Mouse (Mus musculus) left cerebral cortex, adult 2 months (tissue): ENCODE measurements around the gene Zfp207. TPM values are rescaled to one million over a fixed set of nuclear protein-coding genes. Genes with fewer than 3 reads are reported as not detected.
"Not testable (repeated sequence)": the region's sequence is repeated elsewhere in the genome, so short reads cannot be mapped to it uniquely, and the experiment has no call there.

Experiments
- DNase-seq, 2 experiments: peaks; one replicate each; pipeline ENCODE4 v3.0.0; 2021 to 2022; ENCODE audit warnings: low spot score in 2 of 2, mixed read lengths in 1 of 2; ENCODE audit errors: extremely low spot score in 1 of 2
- H3K27ac ChIP-seq: fragments of 200-600 bp; 2 replicates; pipeline ENCODE4 v1.8.1; 2022
- H3K4me3 ChIP-seq: fragments of 200-600 bp; 2 replicates; pipeline ENCODE4 v1.8.1; 2022
- CTCF ChIP-seq: fragments of 200-600 bp; IDR thresholded peaks from 2 replicates; pipeline ENCODE4 v1.8.1; 2022; ENCODE audit warnings: antibody characterized with exemption, mild to moderate bottlenecking, moderate library complexity
- intact Hi-C: fragments of 180-260 bp; cut with DNase I; formaldehyde crosslinking; loops from one replicate; pipeline ENCODE4 v1.15.1; 2025
- long read RNA-seq, 2 experiments: library from polyadenylated mRNA; stranded (forward); transcript quantifications; one replicate each; pipeline ENCODE4 v2.0.0; 2021; ENCODE audit warnings: borderline mapping rate in 2 of 2
- total RNA-seq, 2 experiments: library from RNA; stranded (reverse); gene quantifications; 2 replicates each; pipeline ENCODE4 v1.2.3; 2021

The Zfp207 gene
- 100 to 1,000 TPM; 132 to 135 TPM for total RNA-seq
- long read RNA-seq, experiment 1, transcript Zfp207-201 (11 exons, 2,245 nt) = minor isoform, 6 of 69 reads
- long read RNA-seq, experiment 1, transcript Zfp207-206 (11 exons, 2,311 nt) = minor isoform, 5 of 69 reads
- long read RNA-seq, experiment 1, transcript Zfp207-202 (12 exons, 1,562 nt) = major isoform, 27 of 69 reads
- long read RNA-seq, experiment 1, partial matches to known transcripts = 7 of 69 reads
- long read RNA-seq, experiment 1, other reads (novel, unspliced or antisense) = 24 of 69 reads
- long read RNA-seq, experiment 2, transcript Zfp207-201 (11 exons, 2,245 nt) = minor isoform, 5 of 54 reads
- long read RNA-seq, experiment 2, transcript Zfp207-202 (12 exons, 1,562 nt) = major isoform, 22 of 54 reads
- long read RNA-seq, experiment 2, partial matches to known transcripts = 3 of 54 reads
- long read RNA-seq, experiment 2, other reads (novel, unspliced or antisense) = 23 of 54 reads

GRCm38 (mm10) chr11:80383019-80383625, at the start of gene Zfp207:
Gene Zfp207, plus strand, starts transcription at chr11:80383279.
- TF ChIP-seq CTCF = no peak
- intact Hi-C loops = no loop called here
- peak within 1 kb of the TSS; percentile 98 for H3K27ac ChIP-seq
- H3K4me3 ChIP-seq = peak within 1 kb of the TSS; percentile 70
- peak; percentile 97 to 98 for DNase-seq

- no peak overlapping the region for H3K27ac ChIP-seq
- no peak for TF ChIP-seq CTCF
- intact Hi-C loops = no loop called here
- H3K4me3 ChIP-seq = no peak overlapping the region
- DNase-seq = no peak
Observed at GRCm38 (mm10) chr11:80335609-80336350, 47.3 kb upstream of the Zfp207 start.

- no peak overlapping the region for H3K4me3 ChIP-seq
- intact Hi-C loops = no loop called here
- no peak overlapping the region for H3K27ac ChIP-seq
- TF ChIP-seq CTCF = no peak
- DNase-seq = no peak
Observed at GRCm38 (mm10) chr11:80336351-80336730, 46.7 kb upstream of the Zfp207 start.

- Histone ChIP-seq H3K27ac (no peak overlapping the region), H3K4me3 (no peak overlapping the region)
- DNase-seq = no peak
- intact Hi-C loops = no loop called here
- TF ChIP-seq CTCF = no peak
Observed at GRCm38 (mm10) chr11:80342482-80342881, 40.6 kb upstream of the Zfp207 start.

DNA sequence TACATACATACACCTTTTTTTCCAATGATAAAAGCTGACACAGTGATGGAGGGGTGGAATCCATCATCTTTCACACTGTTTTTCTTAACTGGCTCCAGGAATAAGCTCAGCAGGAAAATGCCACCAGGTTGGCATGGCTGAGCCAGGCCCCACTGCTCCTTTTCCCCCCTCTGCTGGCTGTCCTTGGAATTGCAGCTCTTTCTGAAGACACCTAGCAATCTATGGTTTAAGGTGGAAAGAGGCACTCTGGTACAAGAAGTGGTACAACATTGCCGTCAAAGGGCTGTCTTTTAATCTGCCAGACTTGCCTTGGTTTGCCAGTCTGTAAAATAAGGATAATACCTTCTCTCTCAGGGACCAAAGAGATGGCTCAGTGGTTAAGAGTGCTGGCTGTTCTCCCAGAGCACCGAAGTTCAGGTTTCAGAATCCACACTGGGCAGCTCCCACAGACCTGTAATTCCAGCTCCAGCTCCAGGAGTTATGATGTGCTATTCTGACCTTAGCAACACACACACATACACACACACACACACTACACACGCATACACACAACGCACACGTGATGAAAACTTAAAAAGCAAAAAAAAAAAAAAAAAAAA, 31.1 kb upstream of the Zfp207 start:
- intact Hi-C loops = loop anchor here (1.0 to 5.0 kb wide), 2 partner anchors 50 to 65 kb away; partner anchors contain the start of gene Rhbdl3
- Histone ChIP-seq H3K4me3 (no peak overlapping the region), H3K27ac (no peak overlapping the region)
- peak; percentile 97 for TF ChIP-seq CTCF
- DNase-seq = peak; percentile 82 to 89

DNA sequence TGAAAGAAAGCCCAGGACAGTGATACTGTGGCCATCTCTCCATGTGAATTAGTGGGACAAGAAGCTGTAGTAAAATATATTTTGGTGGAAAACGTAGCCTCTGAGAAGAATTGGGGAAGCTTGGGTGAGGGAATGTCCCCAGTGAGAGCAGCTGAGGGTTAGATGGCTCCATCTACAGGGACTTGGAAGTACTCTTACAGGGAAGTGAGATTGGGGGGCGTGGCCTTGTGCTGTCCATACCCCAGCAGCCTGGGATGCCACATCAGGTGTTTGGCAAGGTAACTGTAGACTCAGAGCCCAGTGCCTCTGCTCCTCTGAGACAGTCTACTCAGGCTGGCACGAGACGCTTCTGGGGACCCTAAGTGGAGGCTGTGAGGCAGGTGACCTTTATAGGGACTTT, 28.2 kb upstream of the Zfp207 start:
- peak; percentile 35 for TF ChIP-seq CTCF
- intact Hi-C loops = loop anchor here (5.0 kb wide), 1 partner anchor 53 kb away; the partner anchor contains the start of gene Rhbdl3

GRCm38 (mm10) chr11:80368949-80369348, 14.1 kb upstream of the Zfp207 start:
- no peak for DNase-seq
- intact Hi-C loops = no loop called here
- TF ChIP-seq CTCF = peak; percentile 16
- no peak overlapping the region for H3K4me3 ChIP-seq
- H3K27ac ChIP-seq = no peak overlapping the region

More for the DNA sequence above, 28.2 kb upstream of the Zfp207 start:
- no peak overlapping the region for H3K27ac ChIP-seq
- H3K4me3 ChIP-seq = no peak overlapping the region
- no peak for DNase-seq

GRCm38 (mm10) chr11:80376651-80377050, 6.4 kb upstream of the Zfp207 start:
- intact Hi-C loops = no loop called here
- DNase-seq = no peak
- Histone ChIP-seq H3K27ac (no peak overlapping the region), H3K4me3 (no peak overlapping the region)
- TF ChIP-seq CTCF = no peak; the same call in 1 of the 2 replicates

DNA sequence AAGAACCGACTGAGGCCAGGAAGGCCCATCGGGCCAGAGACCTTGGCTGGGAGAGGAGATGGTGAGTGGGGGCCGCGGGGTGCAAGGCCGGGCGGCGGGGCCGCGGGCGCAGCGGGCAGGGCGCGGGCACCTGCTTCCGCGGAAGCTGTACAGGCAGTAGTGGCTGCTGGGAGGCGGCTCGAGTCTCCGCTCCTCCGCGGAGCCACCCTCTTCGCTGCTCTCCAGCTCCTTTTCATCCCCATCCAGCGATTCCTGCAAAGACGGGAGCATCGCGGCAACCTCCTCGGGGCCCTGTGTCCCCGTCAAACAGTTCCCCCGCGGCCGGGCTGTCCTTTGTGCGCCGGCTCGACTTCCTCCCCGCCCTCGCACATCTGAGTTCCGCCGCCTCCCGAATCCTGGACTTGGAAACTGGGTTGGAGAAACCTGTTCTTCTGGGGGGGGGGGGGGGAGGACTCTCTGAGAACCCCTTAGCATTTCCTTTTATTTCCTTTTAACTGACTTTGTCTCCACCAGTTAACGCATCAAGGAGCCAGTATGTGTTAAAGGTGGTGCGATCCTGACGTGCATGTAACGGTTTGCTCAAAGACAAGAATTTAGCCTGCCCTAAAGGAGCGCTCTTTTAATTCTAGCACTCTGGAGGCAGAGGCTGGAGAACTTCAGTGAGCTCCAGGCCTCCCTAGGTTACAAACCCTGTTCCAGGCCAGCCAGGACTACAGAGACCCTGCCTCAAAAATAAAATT, 5.2 kb upstream of the Zfp207 start, which contains the start of gene 5730455P16Rik:
Gene 5730455P16Rik, minus strand, starts transcription at position 323 of the 740 bp plus-strand sequence.
- no peak for TF ChIP-seq CTCF
- peak within 1 kb of the TSS; percentile 79 for H3K4me3 ChIP-seq
- intact Hi-C loops = no loop called here
- peak within 1 kb of the TSS; percentile 94 for H3K27ac ChIP-seq
- DNase-seq = peak; percentile 81 to 86

DNA sequence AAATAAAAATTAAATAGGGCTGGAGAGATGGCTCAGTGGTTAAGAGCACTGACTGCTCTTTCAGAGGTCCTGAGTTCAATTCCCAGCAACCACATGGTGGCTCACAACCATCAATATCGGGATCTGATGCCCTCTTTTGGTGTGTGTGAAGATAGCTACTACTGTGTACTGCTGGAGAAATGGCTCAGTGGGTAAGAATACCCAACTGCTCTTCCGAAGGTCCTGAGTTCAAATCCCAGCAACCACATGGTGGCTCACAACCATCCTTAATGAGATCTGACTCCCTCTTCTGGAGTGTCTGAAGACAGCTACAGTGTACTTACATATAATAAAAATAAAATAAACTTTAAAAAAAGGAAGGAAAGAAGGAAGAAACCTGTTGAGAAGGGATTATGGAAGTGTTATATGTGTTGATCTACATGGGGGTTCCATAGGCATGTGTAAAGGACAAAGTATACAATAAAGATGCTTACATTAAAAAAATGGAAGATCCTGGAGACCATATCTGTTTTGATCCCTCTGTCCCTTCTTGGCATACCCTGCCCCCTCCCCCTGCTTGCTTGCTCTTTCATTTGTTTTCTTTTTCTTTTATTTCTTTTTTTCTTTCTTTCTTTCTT, 4.5 kb upstream of the Zfp207 start:
- intact Hi-C loops, DNase-seq: not testable (repeated sequence)
- Histone ChIP-seq H3K4me3 (peak overlapping the region; percentile 79), H3K27ac (peak overlapping the region; percentile 94)

DNA sequence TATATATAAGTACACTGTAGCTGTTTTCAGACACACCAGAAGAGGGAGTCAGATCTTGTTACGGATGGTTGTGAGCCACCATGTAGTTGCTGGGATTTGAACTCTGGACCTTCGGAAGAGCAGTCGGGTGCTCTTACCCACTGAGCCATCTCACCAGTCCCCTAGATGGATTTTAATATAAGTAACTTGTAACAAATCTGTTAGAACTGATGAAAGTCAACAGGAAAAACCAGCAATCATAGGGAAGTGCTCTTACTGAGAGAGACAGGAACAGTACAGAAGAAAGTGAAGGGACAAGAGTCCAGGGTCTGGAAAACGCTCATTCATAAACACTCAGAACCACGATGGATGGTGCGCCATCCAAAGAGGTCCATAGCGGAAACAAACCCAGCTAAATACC, 3.9 kb upstream of the Zfp207 start:
- intact Hi-C loops, H3K4me3 ChIP-seq, H3K27ac ChIP-seq, DNase-seq: not testable (repeated sequence)
